Mouse (Mus musculus) C2C12 (cell line): Measurements from ENCODE around the gene Gm20388. TPM values are rescaled to one million over a fixed set of nuclear protein-coding genes. Genes with fewer than 3 reads are reported as not detected.

Source experiments
- H3K27me3 ChIP-seq: one replicate; pipeline ENCODE4 v1.6.1; 2011; ENCODE audit not compliant: control insufficient read depth, insufficient read depth, insufficient read length
- H3K36me3 ChIP-seq: one replicate; pipeline ENCODE4 v1.6.1; 2011; ENCODE audit not compliant: control insufficient read depth, insufficient read depth
- H3K4me3 ChIP-seq: one replicate; pipeline ENCODE4 v1.5.1; 2011; ENCODE audit warnings: mild to moderate bottlenecking, control low read depth; ENCODE audit not compliant: poor library complexity, insufficient read depth, severe bottlenecking
- H3K79me2 ChIP-seq: one replicate; pipeline ENCODE4 v1.6.1; 2011; ENCODE audit not compliant: control insufficient read depth, insufficient read depth
- H3K79me3 ChIP-seq: one replicate; pipeline ENCODE4 v1.6.1; 2011; ENCODE audit warnings: low read depth, control low read depth
- H3ac ChIP-seq: one replicate; pipeline ENCODE3; 2011; ENCODE audit warnings: low read depth; ENCODE audit not compliant: control insufficient read depth, insufficient read length
- CEBPB ChIP-seq: IDR thresholded peaks from one replicate; pipeline ENCODE4 v1.6.1; 2011; ENCODE audit warnings: low read depth, mild to moderate bottlenecking, control low read depth, moderate library complexity
- CTCF ChIP-seq: IDR thresholded peaks from one replicate; pipeline ENCODE4 v1.5.1; 2011; ENCODE audit not compliant: control insufficient read depth, insufficient read depth, insufficient read length
- FOSL1 ChIP-seq: IDR thresholded peaks from one replicate; pipeline ENCODE4 v1.8.0; 2011; ENCODE audit warnings: mild to moderate bottlenecking, low read length; ENCODE audit not compliant: poor library complexity, insufficient read depth, severe bottlenecking
- MAX ChIP-seq: IDR thresholded peaks from one replicate; pipeline ENCODE4 v1.6.1; 2011; ENCODE audit warnings: mild to moderate bottlenecking, control low read depth
- MYOD1 ChIP-seq: IDR thresholded peaks from one replicate; pipeline ENCODE4 v1.6.1; 2011; ENCODE audit warnings: low read depth; ENCODE audit not compliant: control insufficient read depth, insufficient read length
- MYOG ChIP-seq: IDR thresholded peaks from one replicate; pipeline ENCODE4 v1.6.1; 2011; ENCODE audit not compliant: control insufficient read depth, insufficient read length; ENCODE audit errors: extremely low read depth
- USF1 ChIP-seq: IDR thresholded peaks from one replicate; pipeline ENCODE4 v1.6.1; 2011; ENCODE audit warnings: low read depth, mild to moderate bottlenecking, control low read depth, moderate library complexity
- polyA plus RNA-seq: library from polyadenylated mRNA; unstranded; fragments of >200 nt; fragmentation: generic; extraction: Trizol; gene quantifications from one replicate; pipeline ENCODE4 v1.2.1, GENCODE M21; 2012; ENCODE audit warnings: missing spikeins

Gm20388 gene
- polyA plus RNA-seq, 1 experiment: 15.0 TPM

- Histone ChIP-seq H3K79me3 (no peaks in the 10 kb centered on the region), H3K36me3 (no peaks in the 10 kb centered on the region), H3K79me2 (peaks cover 15% of the 10 kb centered on the region), H3K27me3 (no peaks in the 10 kb centered on the region), H3K4me3 (no peak overlapping the region), H3ac (no peak overlapping the region)
- TF ChIP-seq MYOD1 (no peak), CTCF (no peak), FOSL1 (no peak), CEBPB (no peak), MAX (no peak), MYOG (no peak), USF1 (no peak)
Observed at GRCm38 (mm10) chr8:122852546-122852905, 2941.9 kb downstream of the Gm20388 start.

DNA sequence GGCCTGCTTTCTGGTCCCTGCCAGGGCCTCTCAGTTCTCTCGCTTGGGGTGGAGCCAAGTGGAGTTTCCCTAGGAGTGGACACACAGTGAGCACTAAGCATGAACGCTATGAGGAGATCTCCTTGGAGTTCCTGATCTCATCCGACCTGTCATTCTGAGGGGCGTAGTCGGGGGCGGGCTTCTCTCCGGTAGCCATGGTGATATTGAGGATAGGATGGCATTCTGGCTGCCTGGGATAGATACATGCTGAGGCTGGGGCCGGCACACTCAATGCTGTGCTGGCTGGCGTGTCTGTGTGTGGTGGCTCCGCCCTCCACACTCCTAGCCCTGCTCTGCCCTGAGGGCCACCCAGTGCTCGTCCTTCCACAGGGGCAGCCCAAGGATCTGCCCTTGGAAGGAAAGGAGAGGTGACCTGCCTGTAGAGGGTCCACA lies 2942.7 kb downstream of the Gm20388 start:
- Histone ChIP-seq H3K4me3 (no peak overlapping the region), H3K27me3 (no peaks in the 10 kb centered on the region), H3K36me3 (no peaks in the 10 kb centered on the region), H3ac (no peak overlapping the region), H3K79me2 (peaks cover 15% of the 10 kb centered on the region), H3K79me3 (no peaks in the 10 kb centered on the region)
- no peak for TF ChIP-seq MYOD1

GRCm38 (mm10) chr8:122854388-122854787 lies 2943.7 kb downstream of the Gm20388 start:
- H3K4me3 ChIP-seq: no peak overlapping the region
- TF ChIP-seq MAX (no peak), USF1 (no peak), CTCF (no peak), FOSL1 (no peak), CEBPB (no peak), MYOG (no peak), MYOD1 (no peak)
- H3K36me3 ChIP-seq: no peaks in the 10 kb centered on the region
- H3K27me3 ChIP-seq: no peaks in the 10 kb centered on the region
- H3K79me3 ChIP-seq: no peaks in the 10 kb centered on the region
- H3K79me2 ChIP-seq: peaks cover 15% of the 10 kb centered on the region
- H3ac ChIP-seq: no peak overlapping the region

DNA sequence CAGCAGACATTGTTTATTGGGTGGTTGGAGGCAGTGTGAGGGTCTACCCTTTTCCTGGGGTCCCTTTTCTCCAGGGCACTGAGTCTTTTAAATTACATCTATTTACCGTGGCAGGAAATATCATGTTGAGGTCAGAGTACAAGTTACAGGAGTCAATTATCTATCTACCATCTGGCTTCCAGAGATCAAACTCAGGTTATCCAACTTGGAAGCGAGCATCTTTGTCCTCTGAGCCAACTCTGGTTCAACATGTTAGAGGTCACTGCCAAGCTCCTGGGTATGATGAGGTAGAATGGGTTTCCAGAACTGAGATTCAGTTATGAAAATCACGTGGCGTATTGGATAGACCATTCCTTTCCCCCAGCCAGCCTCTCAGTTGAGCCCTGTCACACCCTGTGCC lies 2944.5 kb downstream of the Gm20388 start:
- no peaks in the 10 kb centered on the region for H3K79me3 ChIP-seq
- H3K4me3 ChIP-seq: no peak overlapping the region
- H3K36me3 ChIP-seq: no peaks in the 10 kb centered on the region
- TF ChIP-seq MYOG: no peak
- no peak for TF ChIP-seq CTCF
- TF ChIP-seq CEBPB: no peak
- TF ChIP-seq FOSL1: no peak
- no peak for TF ChIP-seq MYOD1
- TF ChIP-seq MAX: no peak
- TF ChIP-seq USF1: no peak
- no peaks in the 10 kb centered on the region for H3K27me3 ChIP-seq
- H3K79me2 ChIP-seq: peaks cover 11% of the 10 kb centered on the region
- no peak overlapping the region for H3ac ChIP-seq

DNA sequence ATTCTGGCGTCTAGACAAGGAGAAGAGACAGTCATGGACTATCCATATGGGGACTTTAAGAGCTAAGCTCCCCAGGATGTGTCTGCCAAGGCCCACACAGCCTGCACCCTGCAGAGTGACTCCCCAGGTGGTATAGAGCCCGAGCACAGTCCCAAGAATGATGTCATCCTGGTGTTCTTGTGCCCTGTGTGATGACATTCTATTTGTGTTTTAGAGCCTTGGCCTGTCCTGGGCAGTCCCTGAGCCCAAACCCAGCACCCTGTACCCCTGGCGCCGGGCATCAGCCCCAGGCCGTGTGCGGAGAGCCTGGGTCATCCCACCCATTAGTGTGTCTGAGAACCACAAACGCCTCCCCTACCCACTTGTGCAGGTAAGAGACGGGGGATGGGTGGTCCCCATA lies 2945.6 kb downstream of the Gm20388 start:
- Histone ChIP-seq H3K79me3 (no peaks in the 10 kb centered on the region), H3K36me3 (no peaks in the 10 kb centered on the region), H3K79me2 (peaks cover 9% of the 10 kb centered on the region), H3K4me3 (no peak overlapping the region), H3ac (no peak overlapping the region), H3K27me3 (no peaks in the 10 kb centered on the region)
- TF ChIP-seq CTCF (no peak), CEBPB (no peak), USF1 (no peak), MAX (no peak), MYOG (no peak), FOSL1 (no peak), MYOD1 (no peak)

DNA sequence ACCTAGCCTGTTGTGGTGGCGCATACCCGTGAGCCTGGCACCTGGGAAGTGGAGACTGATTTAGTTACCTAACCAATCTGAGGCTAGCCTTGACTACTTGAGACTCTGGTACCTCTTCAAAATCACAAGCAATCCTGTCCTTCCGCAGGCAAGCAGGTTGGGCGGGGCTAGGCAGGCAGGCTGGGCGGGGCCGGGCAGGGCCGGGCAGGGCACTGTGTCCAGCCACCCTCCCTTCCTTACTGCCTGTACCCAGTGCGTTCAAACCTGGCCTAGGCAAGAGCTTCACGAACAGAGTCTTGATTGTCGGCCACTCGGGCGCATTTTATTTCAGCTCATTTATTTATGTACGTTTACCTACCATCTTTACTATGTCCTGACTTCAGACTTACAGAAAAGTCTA lies 2949.2 kb downstream of the Gm20388 start:
- H3K79me3 ChIP-seq: no peaks in the 10 kb centered on the region
- peaks cover 4% of the 10 kb centered on the region for H3K36me3 ChIP-seq
- TF ChIP-seq MYOG (no peak), MAX (no peak), CEBPB (no peak), CTCF (no peak), USF1 (no peak), FOSL1 (no peak), MYOD1 (no peak)
- no peak overlapping the region for H3K4me3 ChIP-seq
- no peaks in the 10 kb centered on the region for H3K27me3 ChIP-seq
- no peak overlapping the region for H3ac ChIP-seq
- H3K79me2 ChIP-seq: no peaks in the 10 kb centered on the region

- Histone ChIP-seq H3ac (no peak overlapping the region), H3K4me3 (no peak overlapping the region)
- TF ChIP-seq MAX (no peak), MYOG (no peak), FOSL1 (no peak), CEBPB (no peak), MYOD1 (no peak), USF1 (no peak), CTCF (no peak)
Observed at GRCm38 (mm10) chr8:122864719-122865129, 2954.1 kb downstream of the Gm20388 start.

More at GRCm38 (mm10) chr8:122864719-122865129, 2954.1 kb downstream of the Gm20388 start:
- no peaks in the 10 kb centered on the region for H3K27me3 ChIP-seq
- no peaks in the 10 kb centered on the region for H3K79me2 ChIP-seq
- peaks cover 4% of the 10 kb centered on the region for H3K36me3 ChIP-seq
- no peaks in the 10 kb centered on the region for H3K79me3 ChIP-seq
